Mouse (Mus musculus) olfactory bulb, adult 2 months (tissue): ENCODE results near the gene Elmod3. TPM values are rescaled to one million over a fixed set of nuclear protein-coding genes. Genes with fewer than 3 reads are reported as not detected.
A peak's percentile ranks its signal among the peaks of the same experiment; 100 is the strongest.

Source experiments
- H3K27ac ChIP-seq: fragments of 200-500 bp; 2 replicates; pipeline ENCODE4 v1.5.1; 2012; ENCODE audit warnings: low read depth, low read length; ENCODE audit not compliant: insufficient read depth
- H3K4me1 ChIP-seq: fragments of 200-500 bp; 2 replicates; pipeline ENCODE4 v1.6.1; 2012; ENCODE audit warnings: low read length; ENCODE audit not compliant: control insufficient read depth, insufficient read depth
- H3K4me3 ChIP-seq: fragments of 200-500 bp; 2 replicates; pipeline ENCODE4 v1.5.1; 2012; ENCODE audit warnings: mild to moderate bottlenecking, low read depth, low read length, moderate library complexity; ENCODE audit not compliant: insufficient read depth
- CTCF ChIP-seq: fragments of 200-500 bp; IDR thresholded peaks from 2 replicates; pipeline ENCODE4 v1.5.1; 2012; ENCODE audit warnings: low read depth, mild to moderate bottlenecking, low read length, moderate library complexity; ENCODE audit not compliant: insufficient read depth
- POLR2A ChIP-seq: fragments of 200-500 bp; IDR thresholded peaks from 2 replicates; pipeline ENCODE4 v1.6.1; 2012; ENCODE audit warnings: mild to moderate bottlenecking, low read depth, low read length, moderate library complexity; ENCODE audit not compliant: insufficient read depth
- WGBS: fragments of 180-500 bp; shearing (Covaris S2); methylation state at CpG from one replicate; pipeline ENCODE4 v1.1.7; 2018; 5-methylcytosine and 5-hydroxymethylcytosine counted together
- polyA plus RNA-seq: library from polyadenylated mRNA; stranded (reverse); fragments of >200 nt; gene quantifications from 2 replicates; pipeline ENCODE4 v1.2.4, GENCODE M21; 2012; ENCODE audit warnings: low replicate concordance; ENCODE audit not compliant: missing spikeins, insufficient read depth, insufficient read length

The Elmod3 gene
- polyA plus RNA-seq, 1 experiment, result not detected

GRCm38 (mm10) chr6:72616643-72617288, 18.6 kb upstream of the Elmod3 start, which contains the start of gene Tgoln1:
TSS of gene Tgoln1 (minus strand) at chr6:72617000.
- WGBS, result under 1% methylated on average over 41 of the region's 41 CpGs
- peak within 1 kb of the TSS; percentile 82 for H3K4me3 ChIP-seq
- H3K27ac ChIP-seq, result peak within 1 kb of the TSS; percentile 89
- H3K4me1 ChIP-seq, result peaks cover 5% of the 10 kb centered on the region; the same call in 1 of the 2 replicates
- TF ChIP-seq CTCF (no peak), POLR2A (peak; percentile 90)

GRCm38 (mm10) chr6:72615561-72616375, 17.6 kb upstream of the Elmod3 start:
- Histone ChIP-seq H3K4me3 (peak overlapping the region; percentile 82), H3K4me1 (peaks cover 5% of the 10 kb centered on the region; the same call in 1 of the 2 replicates), H3K27ac (no peak overlapping the region)
- TF ChIP-seq POLR2A, result no peak
- TF ChIP-seq CTCF, result no peak
- 20% methylated on average over 25 of the region's 25 CpGs for WGBS

- 57% methylated on average over 2 of the region's 2 CpGs for WGBS
Measured at GRCm38 (mm10) chr6:72615151-72615550, 16.9 kb upstream of the Elmod3 start.

GRCm38 (mm10) chr6:72610261-72610660, 12.0 kb upstream of the Elmod3 start:
- 65% methylated on average over 4 of the region's 4 CpGs for WGBS
- TF ChIP-seq CTCF (no peak), POLR2A (no peak)
- Histone ChIP-seq H3K4me3 (no peak overlapping the region), H3K27ac (no peak overlapping the region), H3K4me1 (no peaks in the 10 kb centered on the region; the same call in 1 of the 2 replicates)

More at GRCm38 (mm10) chr6:72615151-72615550, 16.9 kb upstream of the Elmod3 start:
- no peak for TF ChIP-seq CTCF
- no peak for TF ChIP-seq POLR2A
- Histone ChIP-seq H3K4me1 (peaks cover 5% of the 10 kb centered on the region; the same call in 1 of the 2 replicates), H3K4me3 (no peak overlapping the region), H3K27ac (no peak overlapping the region)

- Histone ChIP-seq H3K27ac (no peak overlapping the region), H3K4me3 (no peak overlapping the region), H3K4me1 (no peaks in the 10 kb centered on the region)
- 87% methylated on average over 4 of the region's 4 CpGs for WGBS
- TF ChIP-seq POLR2A (no peak), CTCF (no peak)
Measured at GRCm38 (mm10) chr6:72608662-72609184, 10.5 kb upstream of the Elmod3 start.

- no peaks in the 10 kb centered on the region for H3K4me1 ChIP-seq
- 59% methylated on average over 5 of the region's 5 CpGs for WGBS
- H3K4me3 ChIP-seq, result no peak overlapping the region
- no peak for TF ChIP-seq CTCF
- TF ChIP-seq POLR2A, result no peak
- no peak overlapping the region for H3K27ac ChIP-seq
Measured at GRCm38 (mm10) chr6:72607676-72608075, 9.5 kb upstream of the Elmod3 start.

- TF ChIP-seq CTCF, result no peak
- TF ChIP-seq POLR2A, result no peak
- no peaks in the 10 kb centered on the region for H3K4me1 ChIP-seq
- 82% methylated on average over 4 of the region's 4 CpGs for WGBS
- H3K4me3 ChIP-seq, result no peak overlapping the region
- no peak overlapping the region for H3K27ac ChIP-seq
Measured at GRCm38 (mm10) chr6:72607060-72607459, 8.8 kb upstream of the Elmod3 start.

GRCm38 (mm10) chr6:72604066-72604465, 5.9 kb upstream of the Elmod3 start:
- no peaks in the 10 kb centered on the region; the same call in 1 of the 2 replicates for H3K4me1 ChIP-seq
- no peak overlapping the region for H3K4me3 ChIP-seq
- 91% methylated on average over 2 of the region's 2 CpGs for WGBS
- H3K27ac ChIP-seq, result no peak overlapping the region
- TF ChIP-seq CTCF, result no peak
- TF ChIP-seq POLR2A, result no peak

GRCm38 (mm10) chr6:72601732-72602131, 3.5 kb upstream of the Elmod3 start:
- Histone ChIP-seq H3K4me3 (no peak overlapping the region), H3K27ac (no peak overlapping the region), H3K4me1 (peaks cover 5% of the 10 kb centered on the region)
- 0 out of 2 replicates have a peak, but pooled peaks have one; percentile 37 for TF ChIP-seq CTCF
- no peak for TF ChIP-seq POLR2A
- 38% methylated on average over 1 of the region's 1 CpGs for WGBS
